Mouse (Mus musculus) midbrain, embryonic 14.5 days (tissue): ENCODE measurements around the gene Rab19. TPM values are rescaled to one million over a fixed set of nuclear protein-coding genes. Genes with fewer than 3 reads are reported as not detected.
A peak's percentile ranks its signal among the peaks of the same experiment; 100 is the strongest.

Experiments
- ATAC-seq: fragments of 200-750 bp; cut with Nextera tagmentation; 2 replicates; pipeline ENCODE4 v1.8.0; 2017; ENCODE audit warnings: moderate number of reproducible peaks, moderate library complexity; ENCODE audit not compliant: low FRiP score, low TSS enrichment
- DNase-seq: peaks from one replicate; pipeline ENCODE4 v3.0.0-alpha.2; 2015
- H3K27ac ChIP-seq: fragments of 300-500 bp; sonication (generic); replicated peaks from 2 replicates; pipeline ENCODE4 v1.5.1; 2014; ENCODE audit warnings: mild to moderate bottlenecking, low read depth, low read length, moderate library complexity
- H3K27me3 ChIP-seq: fragments of 300-500 bp; sonication (generic); 2 replicates; pipeline ENCODE4 v1.6.1; 2014; ENCODE audit warnings: low read length, control low read depth, mixed read lengths; ENCODE audit not compliant: control insufficient read depth, insufficient read depth
- H3K36me3 ChIP-seq: fragments of 300-500 bp; sonication (generic); 2 replicates; pipeline ENCODE4 v1.6.1; 2014; ENCODE audit warnings: low read length, control low read depth; ENCODE audit not compliant: control insufficient read depth, insufficient read depth
- H3K4me1 ChIP-seq: fragments of 300-500 bp; sonication (generic); 2 replicates; pipeline ENCODE4 v1.6.1; 2014; ENCODE audit warnings: mild to moderate bottlenecking, antibody characterized with exemption, low read length, control low read depth; ENCODE audit not compliant: control insufficient read depth, insufficient read depth
- H3K4me2 ChIP-seq: fragments of 300-500 bp; sonication (generic); 2 replicates; pipeline ENCODE4 v1.6.1; 2014; ENCODE audit warnings: mild to moderate bottlenecking, low read length, moderate library complexity
- H3K4me3 ChIP-seq: fragments of 300-500 bp; sonication (generic); replicated peaks from 2 replicates; pipeline ENCODE4 v1.5.1; 2014; ENCODE audit warnings: low read depth, low read length
- H3K9ac ChIP-seq: fragments of 300-500 bp; sonication (generic); replicated peaks from 2 replicates; pipeline ENCODE4 v1.6.1; 2014; ENCODE audit warnings: mild to moderate bottlenecking, low read length, moderate library complexity
- H3K9me3 ChIP-seq: fragments of 300-500 bp; sonication (generic); 2 replicates; pipeline ENCODE4 v1.6.1; 2016; ENCODE audit warnings: low read length, control low read depth, mixed read lengths; ENCODE audit not compliant: control insufficient read depth
- WGBS: fragments of 180-500 bp; shearing (Covaris S2); extraction: QIAGEN DNeasy Blood & Tissue Kit; methylation state at CpG from one replicate; pipeline ENCODE4 v1.1.7; 2014; 5-methylcytosine and 5-hydroxymethylcytosine counted together
- polyA plus RNA-seq: library from polyadenylated mRNA; unstranded; fragments of >200 nt; fragmentation: Nextera tagmentation; extraction: Ambion mirVana; gene quantifications from 2 replicates; pipeline ENCODE4 v1.2.1, GENCODE M21; 2014

Gene Rab19
- polyA plus RNA-seq, 1 experiment from 2014 or later: 0.17 TPM

GRCm38 (mm10) chr6:39427276-39428003 lies 46.5 kb downstream of the Rab19 start:
- H3K36me3 ChIP-seq: no peaks in the 10 kb centered on the region
- no peaks in the 10 kb centered on the region for H3K27me3 ChIP-seq
- no peaks in the 10 kb centered on the region for H3K4me1 ChIP-seq
- H3K4me3 ChIP-seq: no peak overlapping the region
- ATAC-seq: no peak
- H3K4me2 ChIP-seq: no peak overlapping the region
- H3K9ac ChIP-seq: no peak overlapping the region
- H3K27ac ChIP-seq: no peak overlapping the region
- 83% methylated on average over 4 of the region's 4 CpGs for WGBS
- no peak for DNase-seq
- H3K9me3 ChIP-seq: no peaks in the 10 kb centered on the region

- Histone ChIP-seq H3K27me3 (no peaks in the 10 kb centered on the region), H3K36me3 (no peaks in the 10 kb centered on the region), H3K9me3 (no peaks in the 10 kb centered on the region), H3K4me2 (no peak overlapping the region), H3K4me1 (no peaks in the 10 kb centered on the region), H3K27ac (no peak overlapping the region), H3K9ac (no peak overlapping the region), H3K4me3 (no peak overlapping the region)
- ATAC-seq (no peak), DNase-seq (no peak)
- 84% methylated on average over 6 of the region's 6 CpGs for WGBS
Measured at GRCm38 (mm10) chr6:39429007-39429788, 48.2 kb downstream of the Rab19 start.

- ATAC-seq (no peak), DNase-seq (no peak)
- Histone ChIP-seq H3K4me1 (no peaks in the 10 kb centered on the region), H3K9ac (no peak overlapping the region), H3K9me3 (no peaks in the 10 kb centered on the region), H3K4me3 (no peak overlapping the region), H3K27ac (no peak overlapping the region), H3K27me3 (no peaks in the 10 kb centered on the region), H3K36me3 (no peaks in the 10 kb centered on the region), H3K4me2 (no peak overlapping the region)
- WGBS: 74% methylated on average over 11 of the region's 11 CpGs
Measured at GRCm38 (mm10) chr6:39430722-39431121, 49.7 kb downstream of the Rab19 start.

- no peak overlapping the region for H3K4me2 ChIP-seq
- no peaks in the 10 kb centered on the region for H3K36me3 ChIP-seq
- no peaks in the 10 kb centered on the region for H3K4me1 ChIP-seq
- 89% methylated on average over 4 of the region's 4 CpGs for WGBS
- H3K9ac ChIP-seq: no peak overlapping the region
- H3K27ac ChIP-seq: no peak overlapping the region
- no peaks in the 10 kb centered on the region for H3K9me3 ChIP-seq
- no peaks in the 10 kb centered on the region for H3K27me3 ChIP-seq
- no peak for ATAC-seq
- no peak overlapping the region for H3K4me3 ChIP-seq
- no peak for DNase-seq
Measured at GRCm38 (mm10) chr6:39433174-39433573, 52.2 kb downstream of the Rab19 start.

- H3K36me3 ChIP-seq: no peaks in the 10 kb centered on the region
- H3K4me2 ChIP-seq: no peak overlapping the region
- no peaks in the 10 kb centered on the region for H3K27me3 ChIP-seq
- no peak overlapping the region for H3K9ac ChIP-seq
- DNase-seq: no peak
- no peaks in the 10 kb centered on the region for H3K4me1 ChIP-seq
- H3K27ac ChIP-seq: no peak overlapping the region
- no peaks in the 10 kb centered on the region for H3K9me3 ChIP-seq
- ATAC-seq: no peak
- no peak overlapping the region for H3K4me3 ChIP-seq
Measured at GRCm38 (mm10) chr6:39433701-39434100, 52.7 kb downstream of the Rab19 start.

GRCm38 (mm10) chr6:39434111-39434885 lies 53.3 kb downstream of the Rab19 start:
- H3K4me2 ChIP-seq: no peak overlapping the region
- H3K36me3 ChIP-seq: no peaks in the 10 kb centered on the region
- no peaks in the 10 kb centered on the region for H3K9me3 ChIP-seq
- no peaks in the 10 kb centered on the region for H3K4me1 ChIP-seq
- 89% methylated on average over 2 of the region's 2 CpGs for WGBS
- DNase-seq (no peak), ATAC-seq (no peak)
- H3K27ac ChIP-seq: no peak overlapping the region
- no peak overlapping the region for H3K9ac ChIP-seq
- no peaks in the 10 kb centered on the region for H3K27me3 ChIP-seq
- H3K4me3 ChIP-seq: no peak overlapping the region

- H3K4me3 ChIP-seq: no peak overlapping the region
- 5% methylated on average over 2 of the region's 2 CpGs for WGBS
- ATAC-seq: no peak
- no peak overlapping the region for H3K4me2 ChIP-seq
- no peak overlapping the region for H3K27ac ChIP-seq
- no peaks in the 10 kb centered on the region for H3K36me3 ChIP-seq
- H3K27me3 ChIP-seq: no peaks in the 10 kb centered on the region
- peak; percentile 20 for DNase-seq
- no peaks in the 10 kb centered on the region for H3K9me3 ChIP-seq
- H3K9ac ChIP-seq: no peak overlapping the region
- no peaks in the 10 kb centered on the region for H3K4me1 ChIP-seq
Measured at GRCm38 (mm10) chr6:39434886-39435492, 54.0 kb downstream of the Rab19 start.

GRCm38 (mm10) chr6:39435875-39436274 lies 54.9 kb downstream of the Rab19 start:
- Histone ChIP-seq H3K4me2 (no peak overlapping the region), H3K9me3 (no peaks in the 10 kb centered on the region), H3K4me1 (no peaks in the 10 kb centered on the region), H3K4me3 (no peak overlapping the region), H3K27me3 (no peaks in the 10 kb centered on the region), H3K9ac (no peak overlapping the region), H3K27ac (no peak overlapping the region), H3K36me3 (no peaks in the 10 kb centered on the region)
- ATAC-seq (no peak), DNase-seq (no peak)
- whole genome bisulfite sequencing: 77% methylated on average over 5 of the region's 5 CpGs
